ENCODE assay signal across 7 mouse cellular contexts in genomic region chr2:105904757-105905146, GRCm38 (mm10). TPM values are rescaled to one million over a fixed set of nuclear protein-coding genes. Genes with fewer than 3 reads are reported as not detected.
A peak's percentile ranks its signal among the peaks of the same experiment; 100 is the strongest.
DNase-seq lines count a peak whose midpoint lies in the region; ATAC-seq and TF ChIP-seq lines count a peak whose summit lies in the region.

No protein-coding gene starts in this region.

- TF ChIP-seq CTCF in testis, adult 2 months (IDR thresholded peaks at IDR 0.05; ENCODE audit: control insufficient read depth, insufficient read depth, insufficient replicate concordance, low read depth, low read length): no peak

- no peaks in the 10 kb centered on the region for H3K4me1 ChIP-seq in testis, adult 2 months (ENCODE audit: control insufficient read depth, insufficient read depth, low read length)
- peaks cover 18% of the 10 kb centered on the region for H3K4me1 ChIP-seq in forebrain, embryonic 10.5 days
- H3K4me1 ChIP-seq in liver, embryonic 11.5 days (replicated peaks; ENCODE audit: control insufficient read depth, insufficient read depth, low read length): 0 out of 2 replicates have a peak, but pooled peaks cover 3% of the 10 kb centered on the region
- 0 out of 2 replicates have a peak, but pooled peaks cover 4% of the 10 kb centered on the region for H3K4me1 ChIP-seq in stomach, embryonic 15.5 days

- no peaks in the 10 kb centered on the region for H3K36me3 ChIP-seq in testis, adult 2 months (ENCODE audit: control insufficient read depth, insufficient read depth, low read length)
- peaks cover 8% of the 10 kb centered on the region; the same call in 1 of the 2 replicates for H3K36me3 ChIP-seq in forebrain, embryonic 10.5 days (replicated peaks)
- no peaks in the 10 kb centered on the region for H3K36me3 ChIP-seq in liver, embryonic 11.5 days (ENCODE audit: control insufficient read depth, insufficient read depth, low read length)
- H3K36me3 ChIP-seq in stomach, embryonic 15.5 days: no peaks in the 10 kb centered on the region

- no peak for DNase-seq in testis, postnatal 14 days (ENCODE audit: low spot score)
- DNase-seq in forebrain, embryonic 10.5 days (ENCODE audit: extremely low spot score, low spot score): no peak
- no peak for DNase-seq in liver, embryonic 11.5 days (ENCODE audit: low spot score)
- no peak for DNase-seq in adrenal gland, postnatal 25 days
- no peak for DNase-seq in thymus, adult 18-20 months

- peak overlapping the region; percentile 81 for H3K4me2 ChIP-seq in liver, embryonic 11.5 days
- peak overlapping the region; percentile 75 for H3K4me2 ChIP-seq in stomach, embryonic 15.5 days

- TF ChIP-seq POLR2A in testis, adult 2 months (IDR thresholded peaks at IDR 0.05; ENCODE audit: control insufficient read depth, low read depth, low read length): no peak

- H3K9ac ChIP-seq in liver, embryonic 11.5 days (ENCODE audit: low read depth, low read length): peak overlapping the region; percentile 75
- H3K9ac ChIP-seq in stomach, embryonic 15.5 days: peak overlapping the region; percentile 60

- 1% methylated on average over 12 of the region's 12 CpGs for WGBS in forebrain, embryonic 10.5 days
- under 1% methylated on average over 12 of the region's 12 CpGs for WGBS in liver, embryonic 11.5 days
- under 1% methylated on average over 12 of the region's 12 CpGs for WGBS in stomach, embryonic 15.5 days

- no peaks in the 10 kb centered on the region for H3K27me3 ChIP-seq in testis, adult 2 months (ENCODE audit: control insufficient read depth, insufficient read depth, low read length)
- H3K27me3 ChIP-seq in forebrain, embryonic 10.5 days (ENCODE audit: poor library complexity, severe bottlenecking): no peaks in the 10 kb centered on the region
- no peaks in the 10 kb centered on the region for H3K27me3 ChIP-seq in liver, embryonic 11.5 days (replicated peaks; ENCODE audit: control insufficient read depth, insufficient read depth, low read length)
- no peaks in the 10 kb centered on the region for H3K27me3 ChIP-seq in stomach, embryonic 15.5 days (replicated peaks)

- H3K27ac ChIP-seq in testis, adult 2 months (ENCODE audit: control insufficient read depth, insufficient read depth, low read depth, low read length): peak overlapping the region; percentile 96
- H3K27ac ChIP-seq in forebrain, embryonic 10.5 days: peak overlapping the region; percentile 95
- no peak overlapping the region for H3K27ac ChIP-seq in liver, embryonic 11.5 days (ENCODE audit: low read depth, low read length)
- H3K27ac ChIP-seq in stomach, embryonic 15.5 days: peak overlapping the region; percentile 50

- peak overlapping the region; percentile 98 for H3K4me3 ChIP-seq in testis, adult 2 months (ENCODE audit: control insufficient read depth, low read depth, low read length)
- peak overlapping the region; percentile 93 for H3K4me3 ChIP-seq in forebrain, embryonic 10.5 days
- peak overlapping the region; percentile 88 for H3K4me3 ChIP-seq in liver, embryonic 11.5 days (ENCODE audit: low read depth, low read length)
- H3K4me3 ChIP-seq in stomach, embryonic 15.5 days (replicated peaks): peak overlapping the region; percentile 95

- no peaks in the 10 kb centered on the region for H3K9me3 ChIP-seq in forebrain, embryonic 10.5 days
- H3K9me3 ChIP-seq in liver, embryonic 11.5 days (ENCODE audit: control insufficient read depth, low read length): no peaks in the 10 kb centered on the region
- no peaks in the 10 kb centered on the region for H3K9me3 ChIP-seq in stomach, embryonic 15.5 days

- ATAC-seq in liver, embryonic 11.5 days (replicated peaks; ENCODE audit: low FRiP score): peak; percentile 42
- ATAC-seq in stomach, embryonic 15.5 days (ENCODE audit: insufficient read depth, low FRiP score, low read depth): peak; percentile 28

RNA-seq across cellular contexts. Expression of gene Immp1l, which starts 0.3 kb away (rescaled TPM):
- polyA plus RNA-seq in testis, adult 2 months (2012; rRNA removed): 52.9 and 66.7 TPM in 2 replicates
- 139 and 140 TPM in 2 replicates for polyA plus RNA-seq in forebrain, embryonic 10.5 days (2016; fragmentation: Nextera tagmentation; extraction: Ambion mirVana)
- polyA plus RNA-seq in liver, embryonic 11.5 days (2014; fragmentation: Nextera tagmentation; extraction: Ambion mirVana): 105 and 110 TPM in 2 replicates
- polyA plus RNA-seq in stomach, embryonic 15.5 days (2015; fragmentation: Nextera tagmentation; extraction: Ambion mirVana): 124 and 126 TPM in 2 replicates
- 32.6 and 45.9 TPM in 2 replicates for total RNA-seq in adrenal gland, postnatal 25 days (2021)

RNA-seq across cellular contexts. Expression of gene Elp4, which starts 0.4 kb away (rescaled TPM):
- 2.9 and 3.3 TPM in 2 replicates for polyA plus RNA-seq in testis, adult 2 months (2012; rRNA removed)
- 73.3 and 73.5 TPM in 2 replicates for polyA plus RNA-seq in forebrain, embryonic 10.5 days (2016; fragmentation: Nextera tagmentation; extraction: Ambion mirVana)
- polyA plus RNA-seq in liver, embryonic 11.5 days (2014; fragmentation: Nextera tagmentation; extraction: Ambion mirVana): 28.2 and 35.3 TPM in 2 replicates
- 37.3 and 39.4 TPM in 2 replicates for polyA plus RNA-seq in stomach, embryonic 15.5 days (2015; fragmentation: Nextera tagmentation; extraction: Ambion mirVana)
- 17.1 and 18.6 TPM in 2 replicates for total RNA-seq in adrenal gland, postnatal 25 days (2021)
